Mouse (Mus musculus) kidney, adult 2 months (tissue): ENCODE data around the gene Ccdc33. TPM values are rescaled to one million over a fixed set of nuclear protein-coding genes. Genes with fewer than 3 reads are reported as not detected.
A peak's percentile ranks its signal among the peaks of the same experiment; 100 is the strongest.

Source experiments
- DNase-seq: peaks from one replicate; pipeline ENCODE4 v3.0.0; 2021
- H3K27ac ChIP-seq: fragments of 200-500 bp; 2 replicates; pipeline ENCODE4 v1.5.1; 2012; ENCODE audit warnings: low read depth, low read length, control low read depth, inconsistent platforms; ENCODE audit not compliant: insufficient read depth
- H3K27me3 ChIP-seq: fragments of 200-500 bp; replicated peaks from 2 replicates; pipeline ENCODE4 v1.6.1; 2012; ENCODE audit warnings: mild to moderate bottlenecking, moderate library complexity, low read length, inconsistent platforms; ENCODE audit not compliant: control insufficient read depth, insufficient read depth
- H3K36me3 ChIP-seq: fragments of 200-500 bp; 2 replicates; pipeline ENCODE4 v1.6.1; 2012; ENCODE audit warnings: mild to moderate bottlenecking, moderate library complexity, low read length, inconsistent platforms; ENCODE audit not compliant: control insufficient read depth, insufficient read depth
- H3K4me1 ChIP-seq: fragments of 200-500 bp; 2 replicates; pipeline ENCODE4 v1.6.1; 2011; ENCODE audit warnings: low read length; ENCODE audit not compliant: control insufficient read depth, insufficient read depth
- H3K4me3 ChIP-seq: fragments of 200-500 bp; 2 replicates; pipeline ENCODE4 v1.5.1; 2011; ENCODE audit warnings: mild to moderate bottlenecking, low read depth, low read length, control low read depth; ENCODE audit not compliant: insufficient read depth
- CTCF ChIP-seq: fragments of 200-500 bp; conservative IDR thresholded peaks from 2 replicates; pipeline ENCODE4 v1.5.1; 2011; ENCODE audit warnings: low read depth, mild to moderate bottlenecking, control low read depth, low read length, moderate library complexity, mixed read lengths; ENCODE audit not compliant: insufficient read depth, insufficient read length
- POLR2A ChIP-seq: fragments of 200-500 bp; IDR thresholded peaks from one replicate; pipeline ENCODE4 v1.6.1; 2011; ENCODE audit warnings: low read depth, low read length, control low read depth
- WGBS: fragments of 180-500 bp; shearing (Covaris S2); methylation state at CpG from one replicate; pipeline ENCODE4 v1.1.7; 2018; 5-methylcytosine and 5-hydroxymethylcytosine counted together
- polyA plus RNA-seq: library from polyadenylated mRNA; depleted of rRNA; stranded (reverse); fragments of >200 nt; gene quantifications from 2 replicates; pipeline ENCODE4 v1.2.3, GENCODE M21; 2012

Gene Ccdc33
- polyA plus RNA-seq, 1 experiment = not detected

GRCm38 (mm10) chr9:58049861-58050260, 68.8 kb downstream of the Ccdc33 start:
- DNase-seq = no peak
- 56% methylated on average over 7 of the region's 7 CpGs for WGBS
- Histone ChIP-seq H3K27ac (no peak overlapping the region), H3K4me1 (no peaks in the 10 kb centered on the region), H3K27me3 (no peaks in the 10 kb centered on the region), H3K36me3 (no peaks in the 10 kb centered on the region), H3K4me3 (no peak overlapping the region)
- TF ChIP-seq CTCF (no peak), POLR2A (no peak)

GRCm38 (mm10) chr9:58049186-58049585, 69.4 kb downstream of the Ccdc33 start:
- H3K27ac ChIP-seq = no peak overlapping the region
- no peak for DNase-seq
- no peaks in the 10 kb centered on the region for H3K27me3 ChIP-seq
- 71% methylated on average over 6 of the region's 6 CpGs for WGBS
- H3K4me3 ChIP-seq = no peak overlapping the region
- no peak for TF ChIP-seq POLR2A
- no peak for TF ChIP-seq CTCF
- no peaks in the 10 kb centered on the region for H3K4me1 ChIP-seq
- no peaks in the 10 kb centered on the region for H3K36me3 ChIP-seq

- no peaks in the 10 kb centered on the region for H3K4me1 ChIP-seq
- TF ChIP-seq CTCF = no peak
- TF ChIP-seq POLR2A = no peak
- H3K4me3 ChIP-seq = no peak overlapping the region
- H3K27ac ChIP-seq = no peak overlapping the region
- DNase-seq = no peak
- no peaks in the 10 kb centered on the region for H3K27me3 ChIP-seq
- WGBS = 34% methylated on average over 6 of the region's 6 CpGs
- no peaks in the 10 kb centered on the region for H3K36me3 ChIP-seq
Measured at GRCm38 (mm10) chr9:58048621-58049020, 70.0 kb downstream of the Ccdc33 start.

GRCm38 (mm10) chr9:58047061-58047460, 71.6 kb downstream of the Ccdc33 start:
- no peaks in the 10 kb centered on the region for H3K4me1 ChIP-seq
- H3K36me3 ChIP-seq = no peaks in the 10 kb centered on the region
- peak overlapping the region; percentile 21 for H3K27ac ChIP-seq
- H3K27me3 ChIP-seq = no peaks in the 10 kb centered on the region
- peak; percentile 68 for DNase-seq
- WGBS = 77% methylated on average over 10 of the region's 10 CpGs
- H3K4me3 ChIP-seq = no peak overlapping the region
- TF ChIP-seq POLR2A (no peak), CTCF (no peak)

- Histone ChIP-seq H3K4me1 (no peaks in the 10 kb centered on the region), H3K36me3 (no peaks in the 10 kb centered on the region), H3K4me3 (no peak overlapping the region), H3K27ac (no peak overlapping the region), H3K27me3 (no peaks in the 10 kb centered on the region)
- no peak for DNase-seq
- 52% methylated on average over 4 of the region's 4 CpGs for WGBS
- no peak for TF ChIP-seq POLR2A
- TF ChIP-seq CTCF = no peak
Measured at GRCm38 (mm10) chr9:58045646-58046045, 73.0 kb downstream of the Ccdc33 start.

GRCm38 (mm10) chr9:58044828-58045227, 73.8 kb downstream of the Ccdc33 start:
- TF ChIP-seq POLR2A = no peak
- no peak for TF ChIP-seq CTCF
- WGBS = 64% methylated on average over 10 of the region's 10 CpGs
- no peaks in the 10 kb centered on the region for H3K27me3 ChIP-seq
- no peak for DNase-seq
- no peak overlapping the region for H3K4me3 ChIP-seq
- no peak overlapping the region for H3K27ac ChIP-seq
- no peaks in the 10 kb centered on the region for H3K36me3 ChIP-seq
- H3K4me1 ChIP-seq = no peaks in the 10 kb centered on the region

GRCm38 (mm10) chr9:58043496-58044017, 75.1 kb downstream of the Ccdc33 start:
- Histone ChIP-seq H3K27me3 (no peaks in the 10 kb centered on the region), H3K27ac (no peak overlapping the region), H3K36me3 (no peaks in the 10 kb centered on the region), H3K4me1 (no peaks in the 10 kb centered on the region), H3K4me3 (no peak overlapping the region)
- no peak for DNase-seq
- no peak for TF ChIP-seq POLR2A
- TF ChIP-seq CTCF = no peak
- 87% methylated on average over 10 of the region's 10 CpGs for WGBS
